ENCODE assay signal across 8 mouse cellular contexts in the genomic region with DNA sequence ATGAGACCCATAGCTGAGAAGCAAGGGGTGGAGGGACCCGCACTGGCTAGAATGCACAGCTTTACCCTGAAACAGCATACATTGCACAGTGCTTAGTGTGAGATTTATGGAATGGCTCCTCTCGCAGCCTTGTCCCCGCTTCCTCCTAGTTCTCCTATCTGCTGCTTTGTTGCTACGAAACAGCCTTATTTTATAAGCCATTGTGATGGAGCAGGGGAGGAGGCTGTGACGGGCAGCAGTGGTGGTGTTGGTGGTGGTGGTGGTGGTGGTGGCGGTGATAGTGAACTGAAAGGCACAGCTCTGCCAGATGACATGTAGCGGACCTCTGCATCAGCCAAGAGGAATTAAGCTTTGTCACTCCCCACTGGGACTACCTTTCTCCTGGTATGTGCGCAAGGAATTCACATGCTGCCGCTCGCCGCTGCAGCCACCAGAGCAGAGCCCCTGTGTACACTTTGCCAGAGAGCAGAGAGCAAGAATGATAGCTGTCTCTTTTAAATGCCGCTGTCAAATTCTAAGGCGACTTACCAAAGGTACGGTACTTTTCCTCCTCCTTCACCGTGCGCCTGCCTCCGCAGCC.
DNase-seq lines count a peak whose midpoint lies in the region; ATAC-seq and TF ChIP-seq lines count a peak whose summit lies in the region.

No protein-coding gene starts in this region.

- H3ac ChIP-seq in myocyte (ENCODE audit: control insufficient read depth, insufficient read length) = no peak overlapping the region

- H3K27ac ChIP-seq in lung, embryonic 15.5 days = no peak overlapping the region
- peak overlapping the region; percentile 88 for H3K27ac ChIP-seq in forebrain, postnatal 0 days (ENCODE audit: low read depth, low read length)

- no peaks in the 10 kb centered on the region for H3K36me3 ChIP-seq in lung, embryonic 15.5 days
- no peaks in the 10 kb centered on the region for H3K36me3 ChIP-seq in forebrain, postnatal 0 days (ENCODE audit: insufficient read depth)
- H3K36me3 ChIP-seq in myocyte (ENCODE audit: control insufficient read depth, insufficient read depth) = no peaks in the 10 kb centered on the region

- no peak overlapping the region for H3K9ac ChIP-seq in lung, embryonic 15.5 days
- H3K9ac ChIP-seq in forebrain, postnatal 0 days = peak overlapping the region; percentile 65

- H3K79me2 ChIP-seq in myocyte (ENCODE audit: control insufficient read depth, insufficient read depth) = no peaks in the 10 kb centered on the region

- H3K27me3 ChIP-seq in lung, embryonic 15.5 days = no peaks in the 10 kb centered on the region
- H3K27me3 ChIP-seq in forebrain, postnatal 0 days (ENCODE audit: insufficient read depth, low read length) = no peaks in the 10 kb centered on the region
- no peaks in the 10 kb centered on the region for H3K27me3 ChIP-seq in myocyte (ENCODE audit: control insufficient read depth, insufficient read depth, insufficient read length)

- no peak for TF ChIP-seq POLR2A in myocyte (IDR thresholded peaks at IDR 0.05; ENCODE audit: insufficient read length, low read depth)

- no peak for ATAC-seq in lung, embryonic 15.5 days (ENCODE audit: borderline replicate concordance, extremely low read depth, low FRiP score, low TSS enrichment)
- ATAC-seq in forebrain, postnatal 0 days = peak; percentile 77

- peaks cover 14% of the 10 kb centered on the region for H3K4me1 ChIP-seq in lung, embryonic 15.5 days
- peaks cover 14% of the 10 kb centered on the region for H3K4me1 ChIP-seq in forebrain, postnatal 0 days (ENCODE audit: insufficient read depth)

- no peak for TF ChIP-seq CTCF in forebrain, postnatal 0 days (IDR thresholded peaks at IDR 0.05; ENCODE audit: low read depth)

- peak overlapping the region; percentile 17 for H3K4me3 ChIP-seq in lung, embryonic 15.5 days
- peak overlapping the region; percentile 49 for H3K4me3 ChIP-seq in forebrain, postnatal 0 days (ENCODE audit: low read depth, low read length)
- no peak overlapping the region for H3K4me3 ChIP-seq in myocyte

- peak overlapping the region; percentile 47 for H3K4me2 ChIP-seq in lung, embryonic 15.5 days
- peak overlapping the region; percentile 62 for H3K4me2 ChIP-seq in forebrain, postnatal 0 days (ENCODE audit: low read depth)
- peak overlapping the region; percentile 52 for H3K4me2 ChIP-seq in myocyte (ENCODE audit: low read depth)

- no peak for DNase-seq in lung, postnatal 14 days
- DNase-seq in forebrain, postnatal 0 days = peak; percentile 71
- DNase-seq in layer of hippocampus, adult 9-11 months = peak; percentile 19
- DNase-seq in adrenal gland, adult 18-20 months (ENCODE audit: low spot score in 2 of 2) = no peak
- DNase-seq in gastrocnemius, postnatal 4 days (ENCODE audit: low spot score in 2 of 2) = no peak
- no peak for DNase-seq in c-Kit-positive CD71-positive TER-119-positive erythroid progenitor cells, embryonic 14.5 days (ENCODE audit: low spot score)

- no peaks in the 10 kb centered on the region for H3K9me3 ChIP-seq in lung, embryonic 15.5 days
- H3K9me3 ChIP-seq in forebrain, postnatal 0 days (ENCODE audit: low read length) = no peaks in the 10 kb centered on the region

- WGBS in lung, embryonic 15.5 days = 26% methylated on average over 17 of the region's 17 CpGs
- 15% methylated on average over 17 of the region's 17 CpGs for WGBS in forebrain, postnatal 0 days

TF ChIP-seq in myocyte, 11 proteins besides CTCF, POLR2A, EP300 and RAD21:
- no peak for TF ChIP-seq USF1 (IDR thresholded peaks at IDR 0.05; ENCODE audit: low read depth)

Comparison
In these comparisons a context has a peak if more than half of its experiments do, and no peak if none do; other contexts are left out.
1. DNase-seq: peak in forebrain, postnatal 0 days (single experiment) and layer of hippocampus, adult 9-11 months (single experiment); none in lung, postnatal 14 days (single experiment), adrenal gland, adult 18-20 months (0 of 2), gastrocnemius, postnatal 4 days (0 of 2) and c-Kit-positive CD71-positive TER-119-positive erythroid progenitor cells, embryonic 14.5 days (single experiment).
2. Peak in every context shown above with its lines, with median percentiles within 50 percentile points of each other: H3K4me2 ChIP-seq.